Mouse (Mus musculus) cerebellum, adult 2 months (tissue): ENCODE results near the gene Slc23a4.

ENCODE experiments used
- CTCF ChIP-seq: fragments of 200-500 bp; IDR thresholded peaks from 2 replicates; pipeline ENCODE4 v1.5.1; 2011; ENCODE audit warnings: low read depth, mild to moderate bottlenecking, control low read depth, low read length, moderate library complexity, borderline replicate concordance; ENCODE audit not compliant: insufficient read depth
- POLR2A ChIP-seq: fragments of 200-500 bp; IDR thresholded peaks from 2 replicates; pipeline ENCODE4 v1.6.1; 2011; ENCODE audit warnings: low read length, control low read depth, borderline replicate concordance; ENCODE audit not compliant: insufficient read depth

- TF ChIP-seq CTCF: no peak
- no peak for TF ChIP-seq POLR2A
Observed at GRCm38 (mm10) chr6:34965819-34966539, 22.2 kb downstream of the Slc23a4 start.
